Mouse (Mus musculus) embryonic fibroblast, embryonic 13.5 days (primary cell): Measurements from ENCODE around the gene Dctd. TPM values are rescaled to one million over a fixed set of nuclear protein-coding genes. Genes with fewer than 3 reads are reported as not detected.

Source experiments
- H3K27ac ChIP-seq: 2 replicates; pipeline ENCODE4 v1.5.1; 2012; ENCODE audit warnings: low read length, control low read depth, inconsistent platforms; ENCODE audit not compliant: insufficient read depth
- H3K4me1 ChIP-seq: 2 replicates; pipeline ENCODE4 v1.6.1; 2011; ENCODE audit warnings: low read length; ENCODE audit not compliant: control insufficient read depth, insufficient read depth
- H3K4me3 ChIP-seq: 2 replicates; pipeline ENCODE4 v1.5.1; 2011; ENCODE audit warnings: mild to moderate bottlenecking, control low read depth, low read length; ENCODE audit not compliant: insufficient read depth
- CTCF ChIP-seq: IDR thresholded peaks from 2 replicates; pipeline ENCODE4 v1.5.1; 2011; ENCODE audit warnings: mild to moderate bottlenecking, control low read depth, low read length, moderate library complexity, borderline replicate concordance; ENCODE audit not compliant: insufficient read depth
- POLR2A ChIP-seq: IDR thresholded peaks from 2 replicates; pipeline ENCODE4 v1.6.1; 2011; ENCODE audit warnings: low read depth, mild to moderate bottlenecking, control low read depth, low read length, moderate library complexity
- polyA plus RNA-seq: library from polyadenylated mRNA; stranded (reverse); fragments of >200 nt; gene quantifications from 2 replicates; pipeline ENCODE4 v1.2.4, GENCODE M21; 2011; ENCODE audit warnings: low read depth; ENCODE audit not compliant: missing spikeins, insufficient read length

Gene Dctd
- polyA plus RNA-seq, 1 experiment = 29.7 TPM

GRCm38 (mm10) chr8:48100100-48100787, 1.4 kb downstream of the Dctd start:
- Histone ChIP-seq H3K4me1 (peaks cover 3% of the 10 kb centered on the region; the same call in 1 of the 2 replicates), H3K4me3 (no peak overlapping the region), H3K27ac (no peak overlapping the region)
- TF ChIP-seq CTCF = no peak
- no peak for TF ChIP-seq POLR2A

- Histone ChIP-seq H3K4me1 (no peaks in the 10 kb centered on the region), H3K4me3 (peak overlapping the region; percentile 61; the same call in 1 of the 2 replicates), H3K27ac (no peak overlapping the region)
- TF ChIP-seq POLR2A (no peak), CTCF (no peak)
These were observed 10.5 kb downstream of the Dctd start for GRCm38 (mm10) chr8:48109373-48109855.

GRCm38 (mm10) chr8:48109856-48110780, 11.2 kb downstream of the Dctd start:
- no peaks in the 10 kb centered on the region for H3K4me1 ChIP-seq
- H3K27ac ChIP-seq = peak overlapping the region; percentile 62
- TF ChIP-seq POLR2A (peak; percentile 67), CTCF (no peak)
- peak overlapping the region; percentile 61 for H3K4me3 ChIP-seq

- H3K4me1 ChIP-seq = no peaks in the 10 kb centered on the region
- no peak overlapping the region for H3K4me3 ChIP-seq
- H3K27ac ChIP-seq = no peak overlapping the region
- TF ChIP-seq CTCF (no peak), POLR2A (no peak)
These were observed 15.7 kb downstream of the Dctd start for GRCm38 (mm10) chr8:48114591-48114990.

- Histone ChIP-seq H3K4me1 (no peaks in the 10 kb centered on the region), H3K27ac (no peak overlapping the region), H3K4me3 (no peak overlapping the region)
- TF ChIP-seq CTCF = no peak
These were observed 24.1 kb downstream of the Dctd start for GRCm38 (mm10) chr8:48122991-48123390.

GRCm38 (mm10) chr8:48124857-48125256, 26.0 kb downstream of the Dctd start:
- Histone ChIP-seq H3K4me1 (no peaks in the 10 kb centered on the region), H3K27ac (no peak overlapping the region), H3K4me3 (no peak overlapping the region)
- TF ChIP-seq POLR2A = no peak
- TF ChIP-seq CTCF = no peak

- TF ChIP-seq CTCF (no peak), POLR2A (no peak)
- no peak overlapping the region for H3K4me3 ChIP-seq
- H3K27ac ChIP-seq = no peak overlapping the region
- no peaks in the 10 kb centered on the region for H3K4me1 ChIP-seq
These were observed 28.1 kb downstream of the Dctd start for GRCm38 (mm10) chr8:48126954-48127353.

- Histone ChIP-seq H3K27ac (no peak overlapping the region), H3K4me3 (no peak overlapping the region), H3K4me1 (no peaks in the 10 kb centered on the region)
- TF ChIP-seq POLR2A (no peak), CTCF (no peak)
These were observed 31.4 kb downstream of the Dctd start for GRCm38 (mm10) chr8:48130266-48130665.

- Histone ChIP-seq H3K4me1 (no peaks in the 10 kb centered on the region), H3K27ac (no peak overlapping the region), H3K4me3 (no peak overlapping the region)
- TF ChIP-seq POLR2A (no peak), CTCF (no peak)
These were observed 34.4 kb downstream of the Dctd start for GRCm38 (mm10) chr8:48133321-48133720.
